Mouse (Mus musculus): ENCODE measurements around the gene Syne2.

DNA sequence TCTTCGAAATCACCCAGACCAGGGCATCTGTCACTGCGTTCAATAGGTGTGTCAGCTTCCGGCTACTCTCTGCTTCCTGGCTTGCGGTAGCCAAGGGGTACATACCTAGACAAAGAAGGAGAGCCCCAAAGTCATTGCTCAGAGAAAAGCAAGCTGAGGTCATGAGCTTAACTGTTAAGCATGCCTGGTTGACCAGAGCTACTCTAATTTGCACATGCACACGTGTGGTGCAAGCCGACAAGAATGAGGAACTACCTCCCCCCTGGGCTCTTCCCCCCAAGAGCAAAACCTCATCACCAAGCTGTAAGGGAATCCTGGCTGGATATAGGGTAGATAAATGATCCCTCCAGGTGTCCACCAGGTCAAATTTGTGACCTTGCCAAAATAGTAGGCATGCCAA is 305.3 kb downstream of the Syne2 start:
- no peak for TF ChIP-seq CTCF (IDR thresholded peaks at IDR 0.05; ENCODE audit: low read depth)
- TF ChIP-seq EP300 (optimal IDR thresholded peaks at IDR 0.05), result no peak
